Mouse (Mus musculus): Measurements from ENCODE around the gene Dpp9. TPM values are rescaled to one million over a fixed set of nuclear protein-coding genes. Genes with fewer than 3 reads are reported as not detected.

Gene Dpp9
- polyA plus RNA-seq, 1 experiment from 2014 or later: 38.8 TPM

DNA sequence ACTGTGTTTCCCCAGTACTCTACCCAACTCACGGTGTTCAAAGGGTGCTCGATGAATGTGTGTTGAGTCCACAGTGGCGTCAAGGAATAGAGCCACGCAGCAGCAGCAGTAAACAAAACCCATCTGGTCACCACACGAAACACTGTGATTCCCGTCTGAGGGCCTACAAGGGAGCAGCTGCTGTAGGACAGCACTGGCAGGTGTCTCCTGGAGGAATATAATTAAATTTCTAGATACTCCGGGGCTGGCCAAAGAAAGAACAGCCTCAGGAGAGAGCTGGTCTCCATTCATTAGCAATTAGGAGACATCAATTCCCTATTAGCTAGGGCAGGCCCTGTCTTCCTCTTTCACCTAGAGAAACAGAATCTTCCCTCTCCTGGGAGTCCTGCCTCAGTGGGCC lies 26.9 kb upstream of the Dpp9 start:
- H3K4me1 ChIP-seq (replicated peaks; ENCODE audit: control insufficient read depth, insufficient read depth, low read length): no peaks in the 10 kb centered on the region
- DNase-seq (ENCODE audit: low spot score) (no peak), ATAC-seq (replicated peaks; ENCODE audit: low FRiP score) (no peak)
- 65% methylated on average over 7 of the region's 7 CpGs for WGBS
- H3K4me3 ChIP-seq (ENCODE audit: low read depth, low read length): no peak overlapping the region
- no peaks in the 10 kb centered on the region for H3K9me3 ChIP-seq (ENCODE audit: control insufficient read depth, low read length)
- peaks cover 10% of the 10 kb centered on the region for H3K27me3 ChIP-seq (replicated peaks; ENCODE audit: control insufficient read depth, insufficient read depth, low read length)
- H3K9ac ChIP-seq (ENCODE audit: low read depth, low read length): no peak overlapping the region
- no peaks in the 10 kb centered on the region for H3K36me3 ChIP-seq (ENCODE audit: control insufficient read depth, insufficient read depth, low read length)
- no peak overlapping the region for H3K4me2 ChIP-seq
- no peak overlapping the region for H3K27ac ChIP-seq (ENCODE audit: low read depth, low read length)

- DNase-seq (ENCODE audit: low spot score) (peak; percentile 88), ATAC-seq (replicated peaks; ENCODE audit: low FRiP score) (no peak; the same call in 1 of the 2 replicates)
- WGBS: 2% methylated on average over 33 of the region's 33 CpGs
- H3K27ac ChIP-seq (ENCODE audit: low read depth, low read length): no peak overlapping the region
- no peaks in the 10 kb centered on the region for H3K4me1 ChIP-seq (replicated peaks; ENCODE audit: control insufficient read depth, insufficient read depth, low read length)
- no peak overlapping the region for H3K9ac ChIP-seq (ENCODE audit: low read depth, low read length)
- peak overlapping the region; percentile 28; the same call in 1 of the 2 replicates for H3K4me2 ChIP-seq
- no peak overlapping the region for H3K4me3 ChIP-seq (ENCODE audit: low read depth, low read length)
- no peaks in the 10 kb centered on the region for H3K9me3 ChIP-seq (ENCODE audit: control insufficient read depth, low read length)
- peaks cover 10% of the 10 kb centered on the region for H3K27me3 ChIP-seq (replicated peaks; ENCODE audit: control insufficient read depth, insufficient read depth, low read length)
- no peaks in the 10 kb centered on the region for H3K36me3 ChIP-seq (ENCODE audit: control insufficient read depth, insufficient read depth, low read length)
Measured at GRCm38 (mm10) chr17:56241541-56242401, 23.1 kb upstream of the Dpp9 start.

- H3K27me3 ChIP-seq (replicated peaks; ENCODE audit: control insufficient read depth, insufficient read depth, low read length): no peaks in the 10 kb centered on the region
- H3K36me3 ChIP-seq (ENCODE audit: control insufficient read depth, insufficient read depth, low read length): no peaks in the 10 kb centered on the region
- DNase-seq (ENCODE audit: low spot score) (peak; percentile 46), ATAC-seq (replicated peaks; ENCODE audit: low FRiP score) (peak; percentile 58)
- H3K4me3 ChIP-seq (ENCODE audit: low read depth, low read length): no peak overlapping the region
- peak overlapping the region; percentile 18 for H3K4me2 ChIP-seq
- 4% methylated on average over 14 of the region's 14 CpGs for WGBS
- H3K9ac ChIP-seq (ENCODE audit: low read depth, low read length): no peak overlapping the region
- no peaks in the 10 kb centered on the region for H3K4me1 ChIP-seq (replicated peaks; ENCODE audit: control insufficient read depth, insufficient read depth, low read length)
- H3K27ac ChIP-seq (ENCODE audit: low read depth, low read length): no peak overlapping the region
- H3K9me3 ChIP-seq (ENCODE audit: control insufficient read depth, low read length): no peaks in the 10 kb centered on the region
Measured at GRCm38 (mm10) chr17:56233818-56234469, 15.2 kb upstream of the Dpp9 start.

GRCm38 (mm10) chr17:56233389-56233788 lies 14.7 kb upstream of the Dpp9 start:
- 56% methylated on average over 8 of the region's 8 CpGs for WGBS
- Histone ChIP-seq H3K4me1 (replicated peaks; ENCODE audit: control insufficient read depth, insufficient read depth, low read length) (no peaks in the 10 kb centered on the region), H3K27ac (ENCODE audit: low read depth, low read length) (no peak overlapping the region), H3K4me2 (no peak overlapping the region; the same call in 1 of the 2 replicates), H3K36me3 (ENCODE audit: control insufficient read depth, insufficient read depth, low read length) (no peaks in the 10 kb centered on the region), H3K9ac (ENCODE audit: low read depth, low read length) (no peak overlapping the region), H3K27me3 (replicated peaks; ENCODE audit: control insufficient read depth, insufficient read depth, low read length) (no peaks in the 10 kb centered on the region), H3K4me3 (ENCODE audit: low read depth, low read length) (no peak overlapping the region), H3K9me3 (ENCODE audit: control insufficient read depth, low read length) (no peaks in the 10 kb centered on the region)
- no peak for DNase-seq (ENCODE audit: low spot score)
- no peak for ATAC-seq (replicated peaks; ENCODE audit: low FRiP score)

DNA sequence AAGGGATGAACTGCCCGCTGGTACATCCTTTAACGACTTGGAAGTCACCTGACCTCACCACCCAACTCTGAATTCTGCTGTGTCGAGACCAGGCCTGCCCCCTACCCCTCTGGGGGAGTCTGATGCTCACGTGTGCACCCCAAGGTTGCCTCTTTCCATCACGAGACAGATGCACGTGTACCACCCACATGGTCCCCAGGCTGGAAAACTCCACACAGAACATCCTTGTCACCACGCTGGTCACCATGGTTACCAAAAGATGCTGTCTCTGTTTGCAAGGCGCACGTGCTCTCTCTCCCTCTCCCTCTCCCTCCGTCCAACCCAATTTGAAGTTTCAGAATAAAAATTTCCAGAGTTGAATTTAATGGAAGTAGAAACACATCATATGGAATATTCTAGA lies 11.2 kb upstream of the Dpp9 start:
- no peak for ATAC-seq (replicated peaks; ENCODE audit: low FRiP score)
- Histone ChIP-seq H3K4me1 (replicated peaks; ENCODE audit: control insufficient read depth, insufficient read depth, low read length) (no peaks in the 10 kb centered on the region), H3K4me2 (no peak overlapping the region), H3K9me3 (ENCODE audit: control insufficient read depth, low read length) (no peaks in the 10 kb centered on the region), H3K36me3 (ENCODE audit: control insufficient read depth, insufficient read depth, low read length) (no peaks in the 10 kb centered on the region), H3K9ac (ENCODE audit: low read depth, low read length) (no peak overlapping the region), H3K27me3 (replicated peaks; ENCODE audit: control insufficient read depth, insufficient read depth, low read length) (no peaks in the 10 kb centered on the region), H3K4me3 (ENCODE audit: low read depth, low read length) (no peak overlapping the region), H3K27ac (ENCODE audit: low read depth, low read length) (no peak overlapping the region)
- no peak for DNase-seq (ENCODE audit: low spot score)
- WGBS: 61% methylated on average over 10 of the region's 10 CpGs

GRCm38 (mm10) chr17:56226566-56226965 lies 7.9 kb upstream of the Dpp9 start:
- H3K9me3 ChIP-seq (ENCODE audit: control insufficient read depth, low read length): no peaks in the 10 kb centered on the region
- ATAC-seq (replicated peaks; ENCODE audit: low FRiP score) (no peak), DNase-seq (ENCODE audit: low spot score) (no peak)
- H3K9ac ChIP-seq (ENCODE audit: low read depth, low read length): no peak overlapping the region
- no peak overlapping the region for H3K27ac ChIP-seq (ENCODE audit: low read depth, low read length)
- no peaks in the 10 kb centered on the region for H3K36me3 ChIP-seq (ENCODE audit: control insufficient read depth, insufficient read depth, low read length)
- 56% methylated on average over 3 of the region's 3 CpGs for WGBS
- H3K4me1 ChIP-seq (replicated peaks; ENCODE audit: control insufficient read depth, insufficient read depth, low read length): no peaks in the 10 kb centered on the region
- H3K4me3 ChIP-seq (ENCODE audit: low read depth, low read length): no peak overlapping the region
- H3K27me3 ChIP-seq (replicated peaks; ENCODE audit: control insufficient read depth, insufficient read depth, low read length): no peaks in the 10 kb centered on the region
- H3K4me2 ChIP-seq: no peak overlapping the region

DNA sequence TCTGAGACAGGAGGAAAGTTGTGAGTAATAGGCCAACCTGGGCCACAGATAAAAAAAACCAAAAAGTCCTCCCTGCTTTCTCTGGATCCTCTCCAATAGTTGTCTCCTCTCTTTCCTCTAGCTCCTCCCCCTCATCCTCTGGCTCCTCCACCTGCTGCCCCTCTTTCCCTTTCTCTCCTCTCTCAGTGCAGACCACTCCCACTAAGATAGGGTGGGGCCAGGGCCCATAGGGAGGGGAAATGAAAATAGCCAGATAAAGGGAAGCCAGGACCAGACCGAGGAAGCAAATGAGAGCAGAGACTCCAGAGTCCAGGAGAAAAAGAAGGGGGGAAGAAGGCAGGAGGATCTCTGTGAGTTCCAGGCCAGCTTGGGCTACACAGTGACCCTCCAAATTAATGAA lies 6.2 kb upstream of the Dpp9 start:
- no peaks in the 10 kb centered on the region for H3K9me3 ChIP-seq (ENCODE audit: control insufficient read depth, low read length)
- no peak overlapping the region for H3K4me3 ChIP-seq (ENCODE audit: low read depth, low read length)
- no peak for DNase-seq (ENCODE audit: low spot score)
- no peaks in the 10 kb centered on the region for H3K4me1 ChIP-seq (replicated peaks; ENCODE audit: control insufficient read depth, insufficient read depth, low read length)
- H3K27me3 ChIP-seq (replicated peaks; ENCODE audit: control insufficient read depth, insufficient read depth, low read length): no peaks in the 10 kb centered on the region
- ATAC-seq (replicated peaks; ENCODE audit: low FRiP score): no peak
- no peaks in the 10 kb centered on the region for H3K36me3 ChIP-seq (ENCODE audit: control insufficient read depth, insufficient read depth, low read length)
- H3K27ac ChIP-seq (ENCODE audit: low read depth, low read length): no peak overlapping the region
- 15% methylated on average over 1 of the region's 1 CpGs for WGBS
- H3K4me2 ChIP-seq: no peak overlapping the region
- H3K9ac ChIP-seq (ENCODE audit: low read depth, low read length): no peak overlapping the region

- DNase-seq (ENCODE audit: low spot score): no peak
- peaks cover 17% of the 10 kb centered on the region; the same call in 1 of the 2 replicates for H3K4me1 ChIP-seq (replicated peaks; ENCODE audit: control insufficient read depth, insufficient read depth, low read length)
- no peak overlapping the region for H3K4me2 ChIP-seq
- H3K9ac ChIP-seq (ENCODE audit: low read depth, low read length): no peak overlapping the region
- H3K4me3 ChIP-seq (ENCODE audit: low read depth, low read length): no peak overlapping the region
- H3K27me3 ChIP-seq (replicated peaks; ENCODE audit: control insufficient read depth, insufficient read depth, low read length): no peaks in the 10 kb centered on the region
- 43% methylated on average over 3 of the region's 3 CpGs for WGBS
- peaks cover 2% of the 10 kb centered on the region; the same call in 1 of the 2 replicates for H3K36me3 ChIP-seq (ENCODE audit: control insufficient read depth, insufficient read depth, low read length)
- H3K27ac ChIP-seq (ENCODE audit: low read depth, low read length): no peak overlapping the region
- no peaks in the 10 kb centered on the region for H3K9me3 ChIP-seq (ENCODE audit: control insufficient read depth, low read length)
- no peak for ATAC-seq (replicated peaks; ENCODE audit: low FRiP score)
Measured at GRCm38 (mm10) chr17:56219805-56220204, 1.1 kb upstream of the Dpp9 start.
